Mouse (Mus musculus): Measurements from ENCODE around the gene Gprasp2.
A peak's percentile ranks its signal among the peaks of the same experiment; 100 is the strongest.
"Not testable (repeated sequence)": the region's sequence is repeated elsewhere in the genome, so short reads cannot be mapped to it uniquely, and the experiment has no call there.

Gene Gprasp2

GRCm38 (mm10) chrX:135838521-135839360, at the start of gene Gprasp2:
Gprasp2 (plus strand) TSS chrX:135839034.
- DNase-seq (ENCODE audit: low read depth, low spot score), result peak; percentile 66

DNA sequence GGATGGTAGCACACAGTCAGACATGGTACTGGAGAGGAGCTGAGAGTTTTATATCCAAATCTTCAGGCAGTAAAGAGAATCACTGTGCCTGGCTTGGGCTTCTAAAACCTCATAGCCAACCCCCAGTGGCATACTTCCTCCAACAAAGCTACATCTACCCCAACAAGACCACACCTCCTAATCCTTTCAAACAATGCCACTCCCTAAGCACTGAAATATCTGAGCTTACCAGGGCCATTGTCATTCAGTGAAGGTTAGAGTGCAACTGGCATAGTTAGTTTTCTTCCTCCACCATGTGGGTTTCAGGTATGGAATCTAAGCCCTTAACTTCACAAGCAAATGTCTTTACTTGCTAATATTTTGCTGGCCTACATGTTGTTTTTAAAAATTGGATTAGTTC, 47.3 kb upstream of the Gprasp2 start:
- peak; percentile 77 for DNase-seq (ENCODE audit: low read depth, low spot score)

DNA sequence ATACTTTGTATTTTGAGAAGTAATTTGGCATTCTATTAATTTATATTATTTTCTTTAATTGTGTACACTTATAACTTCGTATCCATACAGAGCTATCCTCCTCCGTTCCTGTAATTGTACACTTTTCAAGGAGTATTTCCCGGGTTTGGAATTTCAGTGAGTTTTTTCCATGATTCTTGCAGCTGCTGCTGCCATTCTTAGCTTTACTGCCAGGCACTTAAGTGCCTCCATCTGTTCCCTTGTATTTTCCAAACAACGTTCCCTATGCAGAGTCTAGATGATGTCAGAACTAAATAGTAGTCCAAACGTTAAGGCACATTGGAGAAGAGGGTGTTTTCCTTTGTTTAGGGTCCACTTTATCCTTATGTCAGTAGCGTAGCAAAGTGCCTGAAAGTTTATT, 46.5 kb upstream of the Gprasp2 start:
- DNase-seq (ENCODE audit: low read depth, low spot score), result no peak

- peak; percentile 86 for DNase-seq (ENCODE audit: low read depth, low spot score)
Measured at GRCm38 (mm10) chrX:135795591-135796304, 43.1 kb upstream of the Gprasp2 start.

GRCm38 (mm10) chrX:135796305-135797211, 42.3 kb upstream of the Gprasp2 start:
- peak; percentile 5 for DNase-seq (ENCODE audit: low read depth, low spot score)

DNA sequence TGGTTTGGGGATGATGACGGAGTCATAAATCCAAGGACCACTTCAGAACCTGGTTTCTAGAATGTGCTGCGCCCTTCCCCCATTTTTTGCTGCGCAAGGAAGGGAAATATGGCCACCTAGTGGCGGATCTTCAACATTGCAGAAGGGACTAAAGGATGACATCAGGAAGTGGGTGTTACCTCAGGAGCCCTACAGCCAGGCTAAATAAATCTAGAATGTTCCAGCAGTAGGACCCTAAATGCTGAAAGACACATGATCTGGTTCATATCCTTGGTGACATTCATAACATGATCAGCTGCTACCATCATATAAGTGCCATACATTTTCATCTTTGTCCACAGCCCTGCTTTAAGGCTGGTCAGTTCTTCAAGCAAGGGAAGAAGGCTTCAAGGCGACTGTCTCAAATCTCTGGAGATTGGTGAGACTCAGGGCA, 41.6 kb upstream of the Gprasp2 start, which contains the start of gene Bhlhb9:
Bhlhb9 (plus strand) TSS at position 383 of the 433 bp plus-strand sequence.
- DNase-seq (ENCODE audit: low read depth, low spot score), result peak; percentile 70

DNA sequence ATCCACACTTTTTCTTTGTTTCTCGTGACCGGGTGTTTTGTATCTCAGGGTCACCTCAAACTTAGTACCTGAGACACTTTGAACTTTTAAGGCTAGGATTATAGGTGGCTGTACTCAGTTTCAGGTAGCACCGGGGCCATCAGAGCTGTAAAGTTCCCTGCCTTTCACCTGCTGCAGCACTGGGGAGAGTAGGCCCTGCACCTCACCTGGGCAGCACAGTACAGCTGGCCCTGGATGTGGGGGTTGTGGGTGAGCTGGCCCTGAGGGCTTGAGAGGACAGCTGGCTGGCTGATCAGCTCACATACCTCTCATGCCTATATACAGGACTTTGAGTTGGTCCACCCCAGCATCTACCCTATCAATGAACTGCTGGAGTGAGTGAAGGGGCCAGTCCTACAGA, 34.7 kb upstream of the Gprasp2 start:
- DNase-seq (ENCODE audit: low read depth, low spot score), result no peak

DNA sequence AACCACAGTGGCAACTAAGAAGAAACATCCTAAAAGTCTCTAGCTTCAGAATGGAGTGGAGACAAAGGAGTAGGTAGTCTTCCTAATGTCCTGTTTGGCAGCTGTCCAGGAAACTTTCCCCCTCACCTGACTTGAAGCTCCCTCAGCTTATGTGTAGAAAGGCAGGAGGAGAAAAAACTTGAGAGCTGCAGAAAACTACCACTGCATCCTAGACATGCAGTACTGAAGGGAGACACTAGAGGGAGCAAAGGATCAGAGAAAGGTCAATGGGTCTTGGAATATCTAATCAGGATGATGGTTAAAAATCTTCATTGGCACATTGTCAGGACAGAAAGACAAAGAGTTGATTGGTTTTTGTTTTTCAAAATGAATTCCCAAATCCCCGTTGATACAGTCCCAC, 33.1 kb upstream of the Gprasp2 start:
- DNase-seq (ENCODE audit: low read depth, low spot score), result peak; percentile 49

- not testable (repeated sequence) for DNase-seq (ENCODE audit: low read depth, low spot score)
Measured at GRCm38 (mm10) chrX:135835896-135836295, 2.9 kb upstream of the Gprasp2 start.

DNA sequence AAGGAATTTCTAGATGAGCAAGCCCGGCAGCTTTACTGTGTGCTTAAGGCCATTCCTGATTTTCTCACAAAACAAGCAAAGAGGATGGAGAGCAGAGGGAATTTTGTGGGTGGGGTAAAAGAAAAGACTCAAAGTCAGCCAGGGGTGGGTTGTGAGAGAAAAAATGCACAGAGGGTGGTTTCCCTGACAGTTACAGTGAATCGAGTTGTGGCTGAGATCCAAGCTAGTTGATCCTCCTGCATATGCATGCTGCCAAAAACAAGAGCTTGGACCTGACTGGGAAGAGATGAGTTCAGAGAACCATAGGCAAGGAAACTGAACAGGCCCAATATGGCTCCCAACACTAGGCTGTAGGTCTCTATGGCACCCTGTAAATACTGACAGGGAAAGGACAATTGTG, 938 bp upstream of the Gprasp2 start:
- DNase-seq (ENCODE audit: low read depth, low spot score), result no peak

DNA sequence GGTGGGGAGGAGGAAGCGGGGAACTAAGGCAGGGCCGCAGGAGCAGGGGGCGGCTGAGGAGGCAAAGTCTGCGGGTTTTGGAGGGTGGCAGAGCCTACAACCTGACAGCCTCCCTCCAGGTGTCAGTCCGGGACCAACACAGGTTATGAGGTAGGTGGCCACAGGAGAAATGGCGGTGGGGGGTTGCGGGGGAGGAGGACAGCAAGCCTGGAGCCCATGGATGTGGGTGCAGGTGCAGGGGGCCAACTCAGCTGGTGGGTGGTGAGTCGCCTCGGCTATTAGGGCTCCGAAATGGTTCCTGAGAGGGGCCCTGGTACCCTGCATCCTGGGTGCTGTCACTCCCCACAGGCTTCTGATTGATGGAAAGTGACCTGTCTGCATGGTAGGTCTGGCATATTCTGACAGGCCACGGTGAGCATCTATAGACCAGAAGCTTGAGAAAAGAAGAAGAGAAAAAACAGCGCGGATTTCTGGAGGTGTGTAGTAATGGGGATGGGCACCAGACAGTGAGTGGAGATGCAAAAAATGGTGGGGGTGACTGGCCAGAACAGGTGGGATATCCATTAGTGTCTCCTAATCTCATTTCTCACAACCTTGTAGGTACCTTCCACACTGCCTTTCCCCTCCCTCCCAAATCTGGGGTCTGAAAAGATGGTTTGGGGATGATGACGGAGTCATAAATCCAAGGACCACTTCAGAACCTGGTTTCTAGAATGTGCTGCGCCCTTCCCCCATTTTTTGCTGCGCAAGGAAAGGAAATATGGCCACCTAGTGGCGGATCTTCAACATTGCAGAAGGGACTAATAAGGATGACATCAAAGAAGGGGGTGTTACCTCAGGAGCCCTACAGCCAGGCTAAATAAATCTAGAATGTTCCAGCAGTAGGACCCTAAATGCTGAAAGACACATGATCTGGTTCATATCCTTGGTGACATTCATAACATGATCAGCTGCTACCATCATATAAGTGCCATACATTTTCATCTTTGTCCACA, 860 bp downstream of the Gprasp2 start:
- peak; percentile 68 for DNase-seq (ENCODE audit: low read depth, low spot score)

DNA sequence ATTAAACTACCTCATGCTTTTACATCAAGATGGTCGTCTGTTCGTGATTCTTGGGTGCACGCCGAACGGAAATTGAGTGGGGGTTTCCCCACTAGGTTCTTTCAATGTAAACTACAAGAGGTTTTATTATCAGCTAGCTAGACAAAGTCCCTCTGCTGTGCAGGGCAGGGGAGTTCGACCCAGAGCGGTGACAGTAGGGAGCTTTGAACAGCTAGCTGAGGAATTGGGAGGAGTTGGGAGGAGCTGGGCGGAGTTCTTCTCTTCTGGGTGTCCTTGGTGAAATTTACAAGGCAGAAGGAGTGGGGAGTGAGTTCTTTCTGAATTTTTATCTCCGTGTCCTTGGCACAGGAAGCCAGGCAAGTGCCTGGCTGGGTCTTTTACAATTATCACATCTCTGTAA, 28.0 kb downstream of the Gprasp2 start:
- DNase-seq (ENCODE audit: low read depth, low spot score), result peak; percentile 64

- no peak for DNase-seq (ENCODE audit: low read depth, low spot score)
Measured at GRCm38 (mm10) chrX:135876679-135877078, 37.8 kb downstream of the Gprasp2 start.

GRCm38 (mm10) chrX:135879626-135880025, 40.8 kb downstream of the Gprasp2 start:
- no peak for DNase-seq (ENCODE audit: low read depth, low spot score)

- peak; percentile 92 for DNase-seq (ENCODE audit: low read depth, low spot score)
Measured at GRCm38 (mm10) chrX:135885411-135886233, 46.8 kb downstream of the Gprasp2 start.

DNA sequence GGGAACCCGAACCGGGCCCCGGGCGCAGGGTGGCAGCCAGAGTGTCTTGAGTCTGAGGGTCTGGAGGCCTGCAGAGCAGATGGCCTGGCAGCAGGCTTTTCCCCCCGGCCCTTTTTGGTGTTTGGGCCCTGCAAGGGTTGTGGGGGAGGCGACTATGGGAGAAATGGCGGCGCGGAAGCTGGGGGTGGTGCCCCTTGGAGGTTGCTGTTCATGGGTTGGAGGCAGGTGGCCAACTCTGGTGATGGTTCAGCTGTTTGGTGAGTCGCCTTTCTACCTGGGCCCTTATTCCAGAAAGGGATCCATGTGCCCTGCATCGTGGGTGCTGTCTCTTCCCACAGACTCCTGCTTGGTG, 47.4 kb downstream of the Gprasp2 start:
- peak; percentile 62 for DNase-seq (ENCODE audit: low read depth, low spot score)

Data from R1 (cell line).